Mouse (Mus musculus) adrenal gland, postnatal 10 days (tissue): ENCODE data around the gene Cpm. TPM values are rescaled to one million over a fixed set of nuclear protein-coding genes. Genes with fewer than 3 reads are reported as not detected.
"Not testable (repeated sequence)": the region's sequence is repeated elsewhere in the genome, so short reads cannot be mapped to it uniquely, and the experiment has no call there.

Source experiments
- DNase-seq: peaks from one replicate; pipeline ENCODE4 v3.0.0; 2021; ENCODE audit warnings: mixed read lengths
- total RNA-seq, 2 experiments: library from RNA; stranded (reverse); gene quantifications; 2 replicates each; pipeline ENCODE4 v1.2.3; 2021

Cpm gene
- total RNA-seq, 2 experiments from 2014 or later: 18.5 to 19.1 TPM

DNA sequence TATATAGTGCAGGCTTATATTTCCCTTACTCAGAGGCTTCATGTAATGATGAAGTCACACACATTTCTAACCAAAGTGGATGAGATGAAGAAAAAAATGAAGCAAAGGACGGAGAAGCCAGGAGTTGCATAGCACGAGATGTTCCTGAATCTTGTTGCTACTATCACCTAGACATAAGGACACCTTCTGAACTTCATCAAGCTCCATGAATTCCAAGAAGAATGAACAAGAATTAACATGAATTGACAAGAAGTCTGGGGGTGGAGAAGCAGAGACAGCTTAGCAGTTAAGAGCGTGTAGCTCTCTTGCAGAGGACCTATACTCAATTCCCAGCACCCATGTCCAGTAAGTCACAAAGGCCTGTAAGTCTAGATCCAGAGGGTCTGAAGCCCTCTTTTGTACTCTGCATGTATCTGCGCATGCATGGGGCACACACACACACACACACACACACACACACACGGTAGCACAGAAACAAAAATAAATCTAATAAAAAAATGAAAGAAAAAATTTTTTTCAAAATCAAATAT, 36.2 kb upstream of the Cpm start:
- no peak for DNase-seq

- DNase-seq: no peak
Observed at GRCm38 (mm10) chr10:117593857-117594256, 35.4 kb upstream of the Cpm start.

GRCm38 (mm10) chr10:117594291-117594850, 34.9 kb upstream of the Cpm start:
- no peak for DNase-seq

- no peak for DNase-seq
Observed at GRCm38 (mm10) chr10:117594913-117595312, 34.4 kb upstream of the Cpm start.

DNA sequence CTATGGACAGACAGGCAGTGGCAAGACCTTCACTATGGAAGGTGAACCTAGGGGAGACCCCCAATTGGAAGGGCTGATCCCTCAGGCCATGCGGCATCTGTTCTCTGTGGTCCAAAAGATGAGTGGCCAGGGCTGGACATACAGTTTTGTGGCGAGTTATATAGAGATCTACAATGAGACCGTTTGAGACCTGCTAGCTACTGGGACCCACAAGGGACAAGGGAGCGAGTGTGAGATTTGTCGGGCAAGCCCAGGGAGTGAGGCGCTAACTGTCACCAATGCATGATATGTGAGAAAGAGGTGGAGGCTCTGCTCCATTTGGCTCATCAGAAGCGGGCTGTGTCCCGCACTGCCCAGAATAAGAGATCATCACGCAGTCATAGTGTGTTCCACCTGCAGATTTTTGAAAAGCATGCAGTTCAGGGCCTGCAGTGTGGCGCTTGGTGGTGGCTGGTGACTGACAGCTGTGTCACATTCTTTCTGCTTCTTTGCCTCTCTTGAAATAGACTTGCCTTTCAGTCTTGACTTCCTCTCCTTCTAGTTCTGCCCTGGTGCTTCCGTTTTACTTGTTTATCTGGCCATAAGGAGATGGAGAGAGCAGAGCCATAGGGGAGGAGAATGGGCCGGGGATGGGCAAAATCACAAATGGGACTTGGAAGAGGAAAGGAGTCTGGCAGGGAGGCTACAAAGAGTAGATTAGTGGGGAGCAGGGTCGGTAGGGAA, 33.7 kb upstream of the Cpm start:
- DNase-seq: no peak

DNA sequence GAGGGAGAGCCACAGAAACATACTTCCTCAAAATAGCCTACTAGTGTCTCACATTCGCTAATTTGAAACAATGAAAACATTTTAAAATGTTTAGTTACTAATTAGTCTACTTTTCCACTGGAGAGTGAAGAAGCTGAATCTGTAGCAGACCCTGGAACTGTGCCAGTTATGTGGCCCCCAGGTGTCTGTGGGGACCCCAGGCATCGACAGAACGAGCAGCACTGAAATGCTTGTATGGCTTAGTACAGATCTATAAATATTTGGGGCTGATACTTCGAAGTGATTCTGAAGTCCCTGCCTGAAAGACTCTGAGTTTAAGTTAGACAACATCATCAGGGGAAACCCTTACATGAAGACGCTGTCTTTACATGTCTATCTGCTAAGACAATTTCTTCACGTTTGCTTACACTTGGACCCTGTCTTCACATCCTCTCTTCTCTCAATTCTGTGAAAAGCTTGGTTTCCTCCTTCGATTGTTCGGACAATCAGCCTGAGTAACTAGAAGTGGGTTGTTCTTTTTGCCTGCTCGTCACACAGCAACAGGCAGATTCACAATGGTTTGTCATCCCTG, 33.0 kb upstream of the Cpm start:
- no peak for DNase-seq

DNA sequence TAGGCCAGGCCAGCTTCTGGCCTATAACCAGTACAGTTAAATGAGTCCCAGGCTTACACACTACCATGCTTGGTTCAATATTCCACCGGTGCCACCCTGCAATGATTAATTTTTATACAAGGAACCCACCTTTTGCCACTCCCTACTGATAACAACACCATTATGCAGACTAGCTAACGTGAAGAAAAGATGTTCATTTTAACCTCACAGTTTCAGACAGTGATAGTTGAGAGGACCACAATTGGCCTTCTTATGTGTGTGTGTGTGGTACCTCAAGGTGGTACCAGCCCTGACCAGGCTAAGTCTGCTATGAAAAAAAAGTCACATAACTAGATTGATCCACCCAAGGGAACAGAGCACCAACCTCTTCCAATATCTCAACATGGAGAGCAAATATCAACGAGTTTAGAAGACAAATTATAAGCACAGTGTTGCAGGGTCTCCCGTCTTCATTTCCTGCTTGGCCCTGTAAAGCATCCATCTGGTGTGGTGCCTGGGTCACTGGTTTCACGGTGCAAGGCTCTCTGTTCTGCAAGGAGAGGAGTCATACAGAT, 32.5 kb upstream of the Cpm start:
- no peak for DNase-seq

DNA sequence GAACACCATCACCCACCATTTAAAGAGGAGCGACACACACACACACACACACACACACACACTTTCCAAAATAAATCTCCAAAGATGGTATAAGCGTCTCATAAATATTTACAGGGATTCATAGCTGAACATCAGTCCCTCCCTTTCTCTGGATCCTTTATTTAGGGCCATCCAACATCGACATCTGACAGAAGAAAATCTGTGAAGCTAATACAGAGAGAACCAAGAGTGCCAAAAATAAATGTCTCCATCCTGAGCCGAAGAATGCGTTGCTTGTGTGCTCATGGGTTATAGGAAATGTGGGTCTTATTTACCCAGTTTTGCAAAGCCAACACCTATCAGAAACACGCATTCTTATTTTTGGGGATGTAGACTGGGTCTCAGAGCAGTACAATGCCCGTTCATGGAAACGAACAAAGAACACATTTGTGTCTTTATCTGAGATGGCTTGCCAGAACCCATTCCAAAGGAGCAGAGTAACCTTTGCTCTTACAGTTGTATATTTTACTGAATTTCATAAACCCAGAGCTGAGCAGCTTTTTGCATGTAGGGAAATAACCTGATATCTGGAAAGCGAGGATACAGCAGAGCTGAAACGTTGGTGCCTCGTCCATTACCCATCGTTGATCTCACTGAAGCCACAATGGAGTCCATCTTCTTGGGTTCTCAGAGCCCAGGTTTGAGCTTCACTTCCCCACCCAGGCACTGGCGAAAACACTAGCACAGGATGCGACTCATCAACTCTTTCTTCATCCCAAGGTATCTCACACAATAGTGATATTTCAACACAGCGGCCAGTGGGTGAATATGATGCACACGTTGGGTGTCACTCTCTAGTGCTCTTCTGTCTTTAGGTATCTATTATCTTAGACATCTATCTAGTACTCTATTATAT, 31.7 kb upstream of the Cpm start:
- not testable (repeated sequence) for DNase-seq

DNA sequence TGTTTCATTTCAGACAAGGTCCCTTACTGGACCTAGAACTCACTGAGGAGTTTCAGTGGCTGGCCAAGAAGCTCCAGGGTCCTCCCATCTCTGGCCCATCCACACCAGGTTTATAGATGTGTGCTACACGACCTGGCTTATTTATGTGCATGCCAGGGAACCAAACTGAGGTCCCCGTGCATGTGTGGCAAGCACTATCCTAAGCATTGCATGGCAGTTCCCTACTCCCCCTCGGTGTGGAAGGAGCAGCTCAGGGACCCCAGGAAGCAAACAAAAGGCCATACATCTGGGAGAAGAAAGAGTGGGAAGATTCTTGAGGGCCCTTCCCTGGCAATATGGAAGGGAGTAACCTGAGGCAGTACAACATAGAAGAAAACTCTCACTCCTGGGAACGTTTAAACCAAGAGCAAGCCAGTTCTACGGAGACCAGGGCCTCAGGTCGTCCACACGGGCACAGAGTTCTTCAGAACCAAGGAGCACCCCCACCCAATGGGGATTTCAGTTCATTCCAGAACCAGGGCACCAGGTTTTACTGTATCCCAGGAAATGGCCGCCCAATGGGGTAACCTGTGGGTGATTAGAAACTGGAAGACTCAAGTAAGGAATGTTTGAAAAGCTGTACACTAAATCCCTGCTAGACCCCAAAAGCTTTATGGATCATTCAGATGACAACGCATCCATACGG, 30.9 kb upstream of the Cpm start:
- DNase-seq: no peak

- not testable (repeated sequence) for DNase-seq
Observed at GRCm38 (mm10) chr10:117598951-117599572, 30.2 kb upstream of the Cpm start.

GRCm38 (mm10) chr10:117601146-117602035, 27.9 kb upstream of the Cpm start:
- DNase-seq: no peak

DNA sequence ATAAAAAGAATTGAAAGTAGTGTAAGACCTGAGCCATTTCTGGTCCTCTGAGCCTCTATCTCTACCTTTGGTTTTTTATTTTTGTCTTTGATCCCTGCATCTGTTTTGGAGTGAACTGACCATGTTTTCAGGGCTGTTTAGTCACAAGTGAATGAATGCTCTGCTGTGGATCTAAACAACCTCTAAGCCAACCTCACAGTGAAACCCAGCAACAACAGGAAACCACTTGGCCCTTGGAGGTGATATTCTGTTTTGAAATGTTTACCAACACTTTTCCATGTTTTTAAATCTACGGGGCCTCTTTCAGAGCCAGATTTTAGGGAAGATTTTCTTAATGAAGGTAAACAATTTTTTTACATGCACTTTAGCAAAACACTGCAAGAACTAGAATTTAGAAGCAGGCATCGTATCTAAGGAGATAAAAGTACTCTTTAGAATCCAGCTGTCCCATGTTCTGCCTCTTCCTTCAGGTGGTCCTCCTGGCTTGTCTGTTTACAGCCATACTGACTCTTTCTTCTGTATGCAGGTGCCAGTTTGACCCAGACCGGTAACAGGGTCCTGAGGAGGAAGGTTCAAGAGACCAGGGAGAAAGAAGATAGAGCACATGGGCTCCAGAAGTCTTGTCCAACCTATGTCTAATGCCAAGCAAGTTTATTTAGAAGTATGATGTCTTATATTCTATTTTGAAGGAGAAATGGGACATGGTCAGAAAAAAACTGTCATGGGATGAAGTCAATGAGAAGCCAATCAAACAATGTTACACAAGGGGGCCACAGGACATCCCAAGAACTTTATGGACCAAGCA, 26.8 kb upstream of the Cpm start:
- no peak for DNase-seq

DNA sequence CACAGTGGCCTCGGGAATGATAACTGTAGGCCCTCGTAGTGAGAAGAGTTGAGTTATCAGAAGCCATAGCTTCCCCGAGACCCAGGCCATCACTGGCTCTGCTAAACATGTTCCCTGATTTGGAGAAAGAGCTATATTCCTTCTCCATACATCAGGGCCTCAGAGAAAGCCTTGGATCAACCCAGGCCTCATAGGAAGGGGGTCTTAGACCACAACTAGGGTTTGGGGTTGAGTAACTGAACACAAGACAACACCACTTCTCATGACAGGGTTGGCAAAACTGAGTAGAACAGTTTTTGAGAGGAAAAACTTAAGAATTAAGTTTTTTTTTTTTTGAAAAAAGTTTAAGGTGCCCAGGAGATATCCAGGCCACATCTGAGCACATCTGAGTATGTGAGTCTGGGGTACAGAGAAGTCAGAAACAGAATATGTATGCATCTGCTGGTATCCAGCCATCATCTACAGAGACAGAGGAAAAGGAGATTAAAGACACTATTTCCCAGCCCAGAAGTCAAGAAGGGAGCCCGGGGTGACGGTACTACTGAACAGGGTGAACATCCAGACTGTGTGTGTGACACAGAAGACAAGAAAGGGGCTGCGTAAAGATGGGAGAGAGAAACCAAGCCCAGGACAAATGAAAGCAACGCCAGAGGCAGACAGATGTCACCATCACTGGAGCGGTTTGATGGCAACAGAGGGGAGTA, 26.0 kb upstream of the Cpm start:
- DNase-seq: no peak

- DNase-seq: no peak
Observed at GRCm38 (mm10) chr10:117603834-117604623, 25.3 kb upstream of the Cpm start.

- no peak for DNase-seq
Observed at GRCm38 (mm10) chr10:117604624-117605282, 24.5 kb upstream of the Cpm start.

DNA sequence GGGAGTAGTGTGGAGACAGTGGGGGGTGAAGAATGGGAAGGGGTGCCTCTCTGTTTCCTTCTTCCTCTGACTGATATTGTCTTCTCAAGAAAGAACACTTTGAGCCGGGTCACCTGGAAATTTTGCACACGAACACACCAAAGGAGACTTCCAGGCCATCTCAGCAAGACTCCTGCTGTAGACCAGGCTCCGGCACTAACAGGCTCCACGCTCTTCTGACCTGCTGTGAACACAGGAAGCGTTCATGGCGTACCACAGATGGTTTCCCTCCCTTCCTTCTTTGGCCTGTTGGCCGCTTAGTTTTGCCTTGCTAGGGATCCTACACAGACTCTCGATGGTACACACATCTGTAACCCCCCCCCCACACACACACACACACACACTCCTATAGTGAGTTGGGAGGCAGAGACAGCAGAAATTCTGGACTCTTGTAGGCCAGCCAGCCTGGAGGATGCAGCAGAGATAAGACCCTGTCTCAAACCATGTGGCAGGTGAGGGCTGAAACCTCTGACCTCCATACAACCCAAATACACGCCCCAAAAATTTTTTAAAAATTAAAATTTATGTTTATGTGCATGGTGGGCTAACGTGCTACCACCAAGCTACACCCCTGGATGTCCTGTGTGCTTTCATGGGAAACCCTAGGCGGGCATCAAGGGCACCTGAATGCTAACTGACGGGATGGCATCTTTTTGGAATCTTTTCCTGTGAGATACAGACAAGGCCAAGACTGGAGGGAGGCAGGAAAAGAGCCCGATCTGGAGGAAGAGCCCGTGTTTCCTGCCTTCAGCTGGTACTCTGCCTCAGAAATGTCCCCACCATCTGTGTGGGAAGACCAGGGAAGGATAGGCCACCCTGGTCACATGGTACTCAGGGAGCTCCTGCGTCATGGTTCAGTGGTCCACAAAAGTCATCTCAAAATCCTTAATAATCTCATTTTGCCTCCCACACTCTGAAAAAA, 23.7 kb upstream of the Cpm start:
- no peak for DNase-seq
